Mouse (Mus musculus) neural tube, embryonic 13.5 days (tissue): Measurements from ENCODE around the gene Lancl1. TPM values are rescaled to one million over a fixed set of nuclear protein-coding genes. Genes with fewer than 3 reads are reported as not detected.
A peak's percentile ranks its signal among the peaks of the same experiment; 100 is the strongest.

Experiments used
- ATAC-seq: fragments of 200-750 bp; cut with Nextera tagmentation; 2 replicates; pipeline ENCODE4 v1.8.0; 2017; ENCODE audit warnings: low read depth, mild to moderate bottlenecking, moderate TSS enrichment, moderate library complexity
- H3K27ac ChIP-seq: fragments of 300-500 bp; sonication (generic); replicated peaks from 2 replicates; pipeline ENCODE4 v1.5.1; 2015; ENCODE audit warnings: moderate library complexity, mild to moderate bottlenecking, inconsistent platforms
- H3K27me3 ChIP-seq: fragments of 300-500 bp; sonication (generic); 2 replicates; pipeline ENCODE4 v1.6.1; 2015; ENCODE audit warnings: mild to moderate bottlenecking, inconsistent platforms
- H3K36me3 ChIP-seq: fragments of 300-500 bp; sonication (generic); 2 replicates; pipeline ENCODE4 v1.6.1; 2015; ENCODE audit warnings: mild to moderate bottlenecking, inconsistent platforms
- H3K4me1 ChIP-seq: fragments of 300-500 bp; sonication (generic); replicated peaks from 2 replicates; pipeline ENCODE4 v1.6.1; 2015; ENCODE audit warnings: inconsistent platforms
- H3K4me2 ChIP-seq: fragments of 300-500 bp; sonication (generic); 2 replicates; pipeline ENCODE4 v1.6.1; 2015; ENCODE audit warnings: inconsistent platforms, mild to moderate bottlenecking, moderate library complexity
- H3K4me3 ChIP-seq: fragments of 300-500 bp; sonication (generic); 2 replicates; pipeline ENCODE4 v1.5.1; 2015; ENCODE audit warnings: mild to moderate bottlenecking, inconsistent platforms
- H3K9ac ChIP-seq: fragments of 300-500 bp; sonication (generic); 2 replicates; pipeline ENCODE4 v1.6.1; 2015; ENCODE audit warnings: moderate library complexity, mild to moderate bottlenecking, inconsistent platforms
- H3K9me3 ChIP-seq: fragments of 300-500 bp; sonication (generic); 2 replicates; pipeline ENCODE4 v1.6.1; 2016; ENCODE audit warnings: inconsistent platforms
- WGBS: fragments of 180-500 bp; shearing (Covaris S2); methylation state at CpG from one replicate; pipeline ENCODE4 v1.1.7; 2015; 5-methylcytosine and 5-hydroxymethylcytosine counted together
- polyA plus RNA-seq: library from polyadenylated mRNA; unstranded; fragments of >200 nt; fragmentation: Nextera tagmentation; extraction: Ambion mirVana; gene quantifications from 2 replicates; pipeline ENCODE4 v1.2.1, GENCODE M21; 2015

Gene Lancl1
- polyA plus RNA-seq, 1 experiment from 2014 or later = 166 TPM

GRCm38 (mm10) chr1:67003699-67004098, 35.0 kb downstream of the Lancl1 start:
- Histone ChIP-seq H3K9me3 (no peaks in the 10 kb centered on the region), H3K27ac (no peak overlapping the region), H3K36me3 (peaks cover 78% of the 10 kb centered on the region), H3K27me3 (no peaks in the 10 kb centered on the region), H3K4me3 (no peak overlapping the region), H3K9ac (no peak overlapping the region), H3K4me2 (no peak overlapping the region), H3K4me1 (peaks cover 14% of the 10 kb centered on the region; the same call in 1 of the 2 replicates)
- ATAC-seq = peak; percentile 67
- WGBS = 50% methylated on average over 3 of the region's 3 CpGs

GRCm38 (mm10) chr1:67002226-67002625, 36.4 kb downstream of the Lancl1 start:
- no peak overlapping the region for H3K27ac ChIP-seq
- H3K4me3 ChIP-seq = no peak overlapping the region
- H3K9ac ChIP-seq = no peak overlapping the region
- H3K4me1 ChIP-seq = peaks cover 15% of the 10 kb centered on the region; the same call in 1 of the 2 replicates
- no peaks in the 10 kb centered on the region for H3K9me3 ChIP-seq
- H3K36me3 ChIP-seq = peaks cover 65% of the 10 kb centered on the region
- WGBS = 79% methylated on average over 6 of the region's 6 CpGs
- H3K27me3 ChIP-seq = no peaks in the 10 kb centered on the region
- no peak overlapping the region for H3K4me2 ChIP-seq
- ATAC-seq = no peak

- no peak for ATAC-seq
- H3K4me2 ChIP-seq = no peak overlapping the region
- no peak overlapping the region for H3K4me3 ChIP-seq
- no peak overlapping the region for H3K27ac ChIP-seq
- 100% methylated on average over 1 of the region's 1 CpGs for WGBS
- H3K27me3 ChIP-seq = no peaks in the 10 kb centered on the region
- H3K9me3 ChIP-seq = no peaks in the 10 kb centered on the region
- peaks cover 58% of the 10 kb centered on the region for H3K36me3 ChIP-seq
- peaks cover 15% of the 10 kb centered on the region; the same call in 1 of the 2 replicates for H3K4me1 ChIP-seq
- no peak overlapping the region for H3K9ac ChIP-seq
These were observed 37.3 kb downstream of the Lancl1 start for GRCm38 (mm10) chr1:67001367-67001766.

- H3K36me3 ChIP-seq = peaks cover 49% of the 10 kb centered on the region
- H3K4me1 ChIP-seq = peaks cover 15% of the 10 kb centered on the region; the same call in 1 of the 2 replicates
- no peak overlapping the region for H3K4me3 ChIP-seq
- H3K9ac ChIP-seq = no peak overlapping the region
- no peak overlapping the region for H3K4me2 ChIP-seq
- ATAC-seq = no peak
- H3K27me3 ChIP-seq = no peaks in the 10 kb centered on the region
- 85% methylated on average over 3 of the region's 3 CpGs for WGBS
- no peaks in the 10 kb centered on the region for H3K9me3 ChIP-seq
- no peak overlapping the region for H3K27ac ChIP-seq
These were observed 38.2 kb downstream of the Lancl1 start for GRCm38 (mm10) chr1:67000484-67000883.

GRCm38 (mm10) chr1:66998601-66999000, 40.1 kb downstream of the Lancl1 start:
- ATAC-seq = no peak
- no peak overlapping the region for H3K9ac ChIP-seq
- no peak overlapping the region for H3K4me3 ChIP-seq
- no peaks in the 10 kb centered on the region for H3K27me3 ChIP-seq
- 92% methylated on average over 1 of the region's 1 CpGs for WGBS
- H3K9me3 ChIP-seq = no peaks in the 10 kb centered on the region
- peaks cover 30% of the 10 kb centered on the region for H3K36me3 ChIP-seq
- no peak overlapping the region; the same call in 1 of the 2 replicates for H3K27ac ChIP-seq
- no peak overlapping the region for H3K4me2 ChIP-seq
- peaks cover 15% of the 10 kb centered on the region; the same call in 1 of the 2 replicates for H3K4me1 ChIP-seq

- no peak for ATAC-seq
- peaks cover 15% of the 10 kb centered on the region; the same call in 1 of the 2 replicates for H3K4me1 ChIP-seq
- no peaks in the 10 kb centered on the region for H3K9me3 ChIP-seq
- H3K4me2 ChIP-seq = no peak overlapping the region
- H3K27ac ChIP-seq = no peak overlapping the region
- WGBS = over 99% methylated on average over 4 of the region's 4 CpGs
- peaks cover 26% of the 10 kb centered on the region for H3K36me3 ChIP-seq
- no peak overlapping the region for H3K9ac ChIP-seq
- H3K4me3 ChIP-seq = no peak overlapping the region
- H3K27me3 ChIP-seq = no peaks in the 10 kb centered on the region
These were observed 40.5 kb downstream of the Lancl1 start for GRCm38 (mm10) chr1:66998188-66998587.

- H3K4me1 ChIP-seq = peaks cover 11% of the 10 kb centered on the region; the same call in 1 of the 2 replicates
- no peak overlapping the region for H3K4me3 ChIP-seq
- no peak overlapping the region for H3K4me2 ChIP-seq
- 87% methylated on average over 2 of the region's 2 CpGs for WGBS
- H3K36me3 ChIP-seq = peaks cover 12% of the 10 kb centered on the region
- ATAC-seq = no peak
- no peak overlapping the region for H3K27ac ChIP-seq
- H3K9ac ChIP-seq = no peak overlapping the region
- no peaks in the 10 kb centered on the region for H3K27me3 ChIP-seq
- no peaks in the 10 kb centered on the region for H3K9me3 ChIP-seq
These were observed 41.9 kb downstream of the Lancl1 start for GRCm38 (mm10) chr1:66996819-66997218.

GRCm38 (mm10) chr1:66992764-66993163, 45.9 kb downstream of the Lancl1 start:
- no peaks in the 10 kb centered on the region for H3K9me3 ChIP-seq
- H3K9ac ChIP-seq = no peak overlapping the region
- H3K27me3 ChIP-seq = no peaks in the 10 kb centered on the region
- no peaks in the 10 kb centered on the region for H3K36me3 ChIP-seq
- H3K27ac ChIP-seq = no peak overlapping the region
- no peak overlapping the region for H3K4me3 ChIP-seq
- H3K4me2 ChIP-seq = no peak overlapping the region
- ATAC-seq = no peak
- peaks cover 7% of the 10 kb centered on the region for H3K4me1 ChIP-seq

GRCm38 (mm10) chr1:66987558-66988190, 51.0 kb downstream of the Lancl1 start:
- no peaks in the 10 kb centered on the region for H3K36me3 ChIP-seq
- H3K4me3 ChIP-seq = no peak overlapping the region; the same call in 1 of the 2 replicates
- peak overlapping the region; percentile 40 for H3K4me2 ChIP-seq
- H3K27ac ChIP-seq = no peak overlapping the region
- H3K4me1 ChIP-seq = peaks cover 19% of the 10 kb centered on the region
- H3K9me3 ChIP-seq = no peaks in the 10 kb centered on the region
- ATAC-seq = peak; percentile 48
- no peak overlapping the region for H3K9ac ChIP-seq
- no peaks in the 10 kb centered on the region for H3K27me3 ChIP-seq
- WGBS = 43% methylated on average over 18 of the region's 18 CpGs

- Histone ChIP-seq H3K4me1 (peaks cover 19% of the 10 kb centered on the region), H3K4me3 (no peak overlapping the region), H3K4me2 (no peak overlapping the region), H3K9ac (no peak overlapping the region), H3K9me3 (no peaks in the 10 kb centered on the region), H3K27ac (no peak overlapping the region), H3K27me3 (no peaks in the 10 kb centered on the region), H3K36me3 (no peaks in the 10 kb centered on the region)
- no peak for ATAC-seq
- whole genome bisulfite sequencing = 65% methylated on average over 4 of the region's 4 CpGs
These were observed 52.8 kb downstream of the Lancl1 start for GRCm38 (mm10) chr1:66985906-66986305.

- WGBS = 42% methylated on average over 7 of the region's 7 CpGs
- H3K4me1 ChIP-seq = peaks cover 19% of the 10 kb centered on the region
- no peak overlapping the region for H3K4me3 ChIP-seq
- H3K4me2 ChIP-seq = no peak overlapping the region
- no peaks in the 10 kb centered on the region for H3K27me3 ChIP-seq
- H3K9ac ChIP-seq = no peak overlapping the region
- no peaks in the 10 kb centered on the region for H3K9me3 ChIP-seq
- no peak for ATAC-seq
- no peaks in the 10 kb centered on the region for H3K36me3 ChIP-seq
- H3K27ac ChIP-seq = no peak overlapping the region
These were observed 53.5 kb downstream of the Lancl1 start for GRCm38 (mm10) chr1:66985129-66985698.

GRCm38 (mm10) chr1:66980129-66980528, 58.5 kb downstream of the Lancl1 start:
- no peaks in the 10 kb centered on the region for H3K36me3 ChIP-seq
- no peak overlapping the region for H3K9ac ChIP-seq
- H3K4me3 ChIP-seq = no peak overlapping the region
- H3K4me1 ChIP-seq = no peaks in the 10 kb centered on the region
- no peak for ATAC-seq
- H3K4me2 ChIP-seq = no peak overlapping the region
- no peak overlapping the region for H3K27ac ChIP-seq
- H3K9me3 ChIP-seq = no peaks in the 10 kb centered on the region
- 90% methylated on average over 1 of the region's 1 CpGs for WGBS
- H3K27me3 ChIP-seq = no peaks in the 10 kb centered on the region

GRCm38 (mm10) chr1:66975456-66975855, 63.2 kb downstream of the Lancl1 start:
- Histone ChIP-seq H3K4me3 (no peak overlapping the region), H3K9me3 (no peaks in the 10 kb centered on the region), H3K27me3 (no peaks in the 10 kb centered on the region), H3K36me3 (no peaks in the 10 kb centered on the region), H3K4me1 (no peaks in the 10 kb centered on the region), H3K27ac (no peak overlapping the region), H3K4me2 (no peak overlapping the region), H3K9ac (no peak overlapping the region)
- no peak for ATAC-seq
- WGBS = 80% methylated on average over 2 of the region's 2 CpGs
